Mouse (Mus musculus): ENCODE measurements around the gene Plppr2. TPM values are rescaled to one million over a fixed set of nuclear protein-coding genes. Genes with fewer than 3 reads are reported as not detected.
A peak's percentile ranks its signal among the peaks of the same experiment; 100 is the strongest.

Plppr2 gene
- total and polyA plus RNA-seq, 2 experiments from 2014 or later, result 95.2 to 147 TPM

DNA sequence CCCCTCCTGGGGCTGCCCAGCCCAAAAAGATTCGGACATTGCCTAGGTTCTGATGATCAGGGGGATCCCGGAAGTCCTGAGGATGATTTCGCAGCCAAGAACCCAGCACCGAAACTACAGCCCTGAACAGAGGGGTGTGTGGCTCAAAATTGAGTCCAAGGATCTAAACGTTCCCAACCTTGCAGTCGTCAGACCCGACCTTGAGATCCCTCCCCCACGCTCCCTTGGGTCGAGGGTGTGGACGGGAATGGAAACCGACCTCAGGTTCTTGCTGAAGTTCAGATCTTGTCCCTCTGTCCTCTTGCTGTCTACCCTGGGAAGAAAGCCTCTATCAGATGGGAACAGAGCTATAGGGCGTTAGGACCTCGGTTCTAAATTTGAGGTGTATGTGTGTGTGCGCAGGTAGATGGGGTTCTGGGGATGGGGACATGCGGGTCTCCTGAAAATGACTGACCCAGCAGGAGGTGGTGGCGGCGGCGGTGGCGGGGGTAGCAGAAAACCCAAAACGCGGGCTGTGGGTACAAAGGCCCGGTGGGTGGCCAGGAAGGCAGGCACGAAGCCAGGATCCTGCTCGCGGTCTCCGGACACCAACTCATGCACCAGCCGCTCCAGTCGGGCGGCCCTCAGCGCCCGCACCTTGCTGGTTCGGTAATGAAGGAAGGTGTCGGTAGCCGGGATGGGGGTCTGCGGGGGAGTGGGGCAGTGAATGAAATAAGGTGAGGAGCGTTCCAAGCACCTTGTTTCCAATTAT is 50.9 kb downstream of the Plppr2 start:
- DNase-seq (ENCODE audit: low spot score) (no peak), ATAC-seq (no peak)
- Histone ChIP-seq H3K4me1 (ENCODE audit: insufficient read depth, low read length) (peaks cover 16% of the 10 kb centered on the region), H3K4me2 (ENCODE audit: low read depth, low read length) (peak overlapping the region; percentile 73), H3K4me3 (ENCODE audit: low read length) (peak overlapping the region; percentile 41), H3K27me3 (ENCODE audit: insufficient read depth, low read length) (peaks cover 27% of the 10 kb centered on the region), H3K9me3 (ENCODE audit: low read length) (no peaks in the 10 kb centered on the region), H3K36me3 (ENCODE audit: insufficient read depth, low read length) (no peaks in the 10 kb centered on the region), H3K9ac (replicated peaks; ENCODE audit: low read length) (peak overlapping the region; percentile 45; the same call in 1 of the 2 replicates), H3K27ac (no peak overlapping the region)
- TF ChIP-seq CTCF (IDR thresholded peaks at IDR 0.05; ENCODE audit: low read depth), result no peak
- WGBS, result 10% methylated on average over 36 of the region's 36 CpGs

DNA sequence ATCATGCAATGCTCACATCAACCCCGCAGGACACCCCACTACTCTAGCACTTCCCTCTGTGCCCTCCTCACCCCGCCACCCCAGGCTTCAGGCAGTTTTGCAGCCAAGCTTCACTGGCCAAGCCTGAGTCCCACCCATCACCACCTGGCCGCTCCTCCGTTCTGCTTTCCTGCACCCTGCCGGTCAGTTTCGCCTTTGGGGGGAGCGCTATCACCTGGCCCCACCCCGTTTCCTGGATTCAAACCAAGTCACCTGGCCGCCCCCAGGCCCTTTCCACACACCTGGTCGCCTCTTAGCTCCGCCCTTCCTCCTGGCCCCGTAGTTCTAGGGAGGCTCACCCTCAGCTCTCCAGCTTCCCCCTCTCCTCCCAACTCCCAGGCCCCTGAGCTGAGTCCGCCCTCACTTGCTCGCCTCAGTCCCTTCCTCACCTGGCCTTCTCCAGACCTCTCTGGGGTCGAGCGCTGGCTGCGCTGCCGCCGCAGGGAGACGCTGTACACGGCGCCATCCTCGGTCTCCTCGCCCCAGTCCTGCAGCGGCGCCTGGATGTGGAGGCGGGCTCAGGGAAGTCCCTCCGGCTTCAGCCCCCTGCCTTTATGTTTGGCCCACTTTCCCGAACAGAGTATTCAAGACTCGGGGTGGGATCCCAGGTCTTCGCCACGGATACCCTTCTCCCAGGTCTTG is 51.7 kb downstream of the Plppr2 start:
- peaks cover 27% of the 10 kb centered on the region for H3K27me3 ChIP-seq (ENCODE audit: insufficient read depth, low read length)
- DNase-seq (ENCODE audit: low spot score), result no peak
- TF ChIP-seq CTCF (IDR thresholded peaks at IDR 0.05; ENCODE audit: low read depth), result peak; percentile 34; the same call in 1 of the 2 replicates
- H3K27ac ChIP-seq, result no peak overlapping the region
- H3K36me3 ChIP-seq (ENCODE audit: insufficient read depth, low read length), result no peaks in the 10 kb centered on the region
- peak; percentile 30; the same call in 1 of the 2 replicates for ATAC-seq
- H3K9ac ChIP-seq (replicated peaks; ENCODE audit: low read length), result peak overlapping the region; percentile 45
- under 1% methylated on average over 32 of the region's 32 CpGs for WGBS
- no peaks in the 10 kb centered on the region for H3K9me3 ChIP-seq (ENCODE audit: low read length)
- H3K4me2 ChIP-seq (ENCODE audit: low read depth, low read length), result peak overlapping the region; percentile 73
- H3K4me3 ChIP-seq (ENCODE audit: low read length), result peak overlapping the region; percentile 41
- H3K4me1 ChIP-seq (ENCODE audit: insufficient read depth, low read length), result peaks cover 16% of the 10 kb centered on the region

DNA sequence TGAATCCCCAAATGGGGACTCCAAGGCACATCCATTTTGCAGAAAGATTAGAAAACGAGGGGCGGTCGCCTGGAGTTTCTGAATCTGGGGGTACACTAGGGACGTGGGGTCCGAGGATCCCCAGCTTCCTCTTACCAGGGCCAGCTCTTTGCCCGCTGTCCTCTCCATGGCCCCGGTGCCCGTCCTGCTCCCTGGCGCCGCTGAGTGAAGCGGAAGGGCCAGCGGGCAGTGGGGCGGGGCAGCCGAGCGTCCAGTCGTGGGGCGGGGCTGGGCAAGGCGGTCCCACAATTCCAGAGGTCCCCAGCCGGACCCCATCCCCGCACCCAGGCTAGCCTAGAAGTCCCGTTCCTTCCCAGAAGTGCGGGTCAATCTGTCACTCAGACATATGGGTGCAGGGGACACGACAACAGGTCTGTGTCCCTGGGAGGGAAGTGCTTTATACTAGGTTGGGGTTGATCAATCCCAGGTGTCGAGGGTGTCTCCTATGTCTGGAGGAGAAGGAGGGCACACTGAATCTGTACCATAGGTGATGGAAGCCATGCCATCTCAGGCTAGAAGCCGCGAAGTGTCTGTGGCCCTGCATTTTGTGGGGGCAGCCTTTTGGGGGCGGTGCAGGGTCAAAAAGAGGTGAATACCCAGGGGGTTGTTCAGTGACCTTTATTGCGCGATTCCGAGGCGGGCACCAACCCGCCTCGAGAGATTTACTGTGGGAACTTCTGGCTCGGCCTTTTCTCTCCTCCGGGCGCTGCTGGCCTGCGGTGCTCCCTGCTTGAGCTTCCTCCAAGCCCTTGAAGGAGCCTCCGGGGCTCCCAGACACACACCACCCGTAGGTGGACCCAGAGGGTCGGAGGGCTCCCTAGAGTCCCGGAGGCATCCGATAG is 52.6 kb downstream of the Plppr2 start, which contains the start of gene Rgl3:
Gene Rgl3 (minus strand): TSS at position 217 of the 881 bp plus-strand sequence.
- Histone ChIP-seq H3K4me3 (ENCODE audit: low read length) (peak within 1 kb of the TSS; percentile 41), H3K27ac (no peak within 1 kb of the TSS), H3K9me3 (ENCODE audit: low read length) (no peaks in the 10 kb centered on the region), H3K9ac (replicated peaks; ENCODE audit: low read length) (peak within 1 kb of the TSS; percentile 45), H3K27me3 (ENCODE audit: insufficient read depth, low read length) (peaks cover 27% of the 10 kb centered on the region), H3K36me3 (ENCODE audit: insufficient read depth, low read length) (no peaks in the 10 kb centered on the region), H3K4me1 (ENCODE audit: insufficient read depth, low read length) (peaks cover 16% of the 10 kb centered on the region), H3K4me2 (ENCODE audit: low read depth, low read length) (peak within 1 kb of the TSS; percentile 73)
- TF ChIP-seq CTCF (IDR thresholded peaks at IDR 0.05; ENCODE audit: low read depth), result peak; percentile 18; the same call in 1 of the 2 replicates
- ATAC-seq, result peak; percentile 43; the same call in 1 of the 2 replicates
- DNase-seq (ENCODE audit: low spot score), result no peak
- 4% methylated on average over 41 of the region's 42 CpGs for WGBS

DNA sequence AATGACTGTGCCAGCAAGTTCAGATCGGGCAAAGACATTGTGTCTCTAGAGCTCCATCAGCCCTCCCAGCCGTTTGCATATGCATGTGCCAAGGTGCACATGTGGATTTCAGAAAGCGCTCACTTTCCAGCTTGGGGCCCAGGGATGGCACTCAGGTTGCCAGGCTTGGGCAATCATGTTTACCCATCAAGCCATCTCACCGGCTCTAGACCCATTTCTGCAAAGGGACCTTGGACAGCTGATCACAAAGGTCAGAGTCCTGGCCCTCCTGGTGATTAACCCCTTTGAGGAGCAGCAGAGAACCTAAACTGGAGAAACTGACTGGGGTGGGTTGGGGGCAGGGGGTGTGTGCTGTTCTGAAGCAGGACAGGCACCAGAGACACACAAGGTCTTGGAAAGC is 55.4 kb downstream of the Plppr2 start:
- H3K27me3 ChIP-seq (ENCODE audit: insufficient read depth, low read length), result peaks cover 27% of the 10 kb centered on the region
- 81% methylated on average over 4 of the region's 4 CpGs for WGBS

DNA sequence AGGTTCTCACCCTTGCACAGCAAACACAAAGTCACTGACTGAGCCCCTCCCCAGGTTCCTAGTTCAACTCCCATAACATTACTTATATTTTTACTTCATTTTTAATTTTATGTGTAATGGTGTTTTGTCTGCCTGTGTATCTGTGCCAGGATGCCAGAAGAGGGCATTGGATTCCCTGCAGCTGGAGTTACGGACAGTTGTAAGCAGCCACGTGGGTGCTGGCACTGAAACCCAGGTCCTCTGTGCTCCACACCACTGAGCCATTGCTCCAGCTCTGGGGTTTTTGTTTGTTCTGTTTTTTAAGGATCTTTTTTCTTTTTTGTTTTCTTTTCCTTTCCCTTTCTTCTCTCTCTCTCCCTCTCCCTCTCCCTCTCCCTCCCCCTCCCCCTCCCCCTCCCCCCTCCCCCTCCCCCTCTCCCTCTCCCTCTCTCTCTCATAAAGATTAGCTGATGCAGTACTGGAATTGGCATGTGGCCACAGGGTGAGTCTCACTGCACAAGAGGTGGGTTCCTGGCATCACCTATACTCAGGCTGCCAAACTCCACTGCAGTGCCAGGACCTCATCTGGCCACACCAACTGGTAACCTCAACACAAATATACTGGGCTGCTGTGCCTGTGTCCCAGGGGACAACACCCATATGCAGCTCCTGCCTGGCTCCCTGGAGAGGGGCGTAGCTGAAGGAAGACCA is 59.5 kb downstream of the Plppr2 start:
- no peak for ATAC-seq
- TF ChIP-seq CTCF (IDR thresholded peaks at IDR 0.05; ENCODE audit: low read depth), result no peak
- 82% methylated on average over 3 of the region's 3 CpGs for WGBS

More for the DNA sequence above, 55.4 kb downstream of the Plppr2 start:
- Histone ChIP-seq H3K4me3 (ENCODE audit: low read length) (no peak overlapping the region), H3K27ac (no peak overlapping the region), H3K4me1 (ENCODE audit: insufficient read depth, low read length) (peaks cover 16% of the 10 kb centered on the region), H3K9ac (replicated peaks; ENCODE audit: low read length) (no peak overlapping the region), H3K9me3 (ENCODE audit: low read length) (no peaks in the 10 kb centered on the region), H3K36me3 (ENCODE audit: insufficient read depth, low read length) (no peaks in the 10 kb centered on the region), H3K4me2 (ENCODE audit: low read depth, low read length) (no peak overlapping the region)
- no peak for ATAC-seq
- no peak for TF ChIP-seq CTCF (IDR thresholded peaks at IDR 0.05; ENCODE audit: low read depth)
- DNase-seq (ENCODE audit: low spot score), result no peak

More for the DNA sequence above, 59.5 kb downstream of the Plppr2 start:
- no peaks in the 10 kb centered on the region for H3K4me1 ChIP-seq (ENCODE audit: insufficient read depth, low read length)
- no peak overlapping the region for H3K9ac ChIP-seq (replicated peaks; ENCODE audit: low read length)
- H3K36me3 ChIP-seq (ENCODE audit: insufficient read depth, low read length), result no peaks in the 10 kb centered on the region
- DNase-seq (ENCODE audit: low spot score), result no peak
- H3K27ac ChIP-seq, result no peak overlapping the region
- H3K9me3 ChIP-seq (ENCODE audit: low read length), result no peaks in the 10 kb centered on the region
- no peak overlapping the region for H3K4me3 ChIP-seq (ENCODE audit: low read length)
- 0 out of 2 replicates have a peak, but pooled peaks cover 1% of the 10 kb centered on the region for H3K27me3 ChIP-seq (ENCODE audit: insufficient read depth, low read length)
- H3K4me2 ChIP-seq (ENCODE audit: low read depth, low read length), result no peak overlapping the region

Other genes starting within 250 kb of the Plppr2 start
- 20.6 and 28.4 TPM in 2 replicates for gene Ldlr, start 213.6 kb upstream of the Plppr2 start, total RNA-seq (2014; rRNA removed)
- 10.7 and 10.9 TPM in 2 replicates for gene Ldlr, start 213.6 kb upstream of the Plppr2 start, polyA plus RNA-seq (2015; fragmentation: Nextera tagmentation; extraction: Ambion mirVana)
- 20.3 and 31.1 TPM in 2 replicates for gene Spc24, start 176.7 kb upstream of the Plppr2 start, total RNA-seq (2014; rRNA removed)
- 26.2 and 27.1 TPM in 2 replicates for gene Spc24, start 176.7 kb upstream of the Plppr2 start, polyA plus RNA-seq (2015; fragmentation: Nextera tagmentation; extraction: Ambion mirVana)
- 15.6 and 19.1 TPM in 2 replicates for gene Kank2, start 138.3 kb upstream of the Plppr2 start, total RNA-seq (2014; rRNA removed)
- 3.1 and 3.4 TPM in 2 replicates for gene Kank2, start 138.3 kb upstream of the Plppr2 start, polyA plus RNA-seq (2015; fragmentation: Nextera tagmentation; extraction: Ambion mirVana)
- gene Angptl8, start 101.5 kb upstream of the Plppr2 start, total RNA-seq (2014; rRNA removed), result not detected in 2 replicates
- 0.34 and 0.57 TPM in 2 replicates for gene Angptl8, start 101.5 kb upstream of the Plppr2 start, polyA plus RNA-seq (2015; fragmentation: Nextera tagmentation; extraction: Ambion mirVana)
- gene Dock6, start 84.4 kb upstream of the Plppr2 start, total RNA-seq (2014; rRNA removed), result 15.6 and 20.6 TPM in 2 replicates
- gene Dock6, start 84.4 kb upstream of the Plppr2 start, polyA plus RNA-seq (2015; fragmentation: Nextera tagmentation; extraction: Ambion mirVana), result 11.5 and 11.7 TPM in 2 replicates
- 23.1 and 28.6 TPM in 2 replicates for gene Rab3d, start 18.8 kb upstream of the Plppr2 start, total RNA-seq (2014; rRNA removed)
- 20.3 and 21.6 TPM in 2 replicates for gene Rab3d, start 18.8 kb upstream of the Plppr2 start, polyA plus RNA-seq (2015; fragmentation: Nextera tagmentation; extraction: Ambion mirVana)
- gene Ccdc159, start 9.6 kb upstream of the Plppr2 start, total RNA-seq (2014; rRNA removed), result 6.0 and 8.4 TPM in 2 replicates
- gene Ccdc159, start 9.6 kb upstream of the Plppr2 start, polyA plus RNA-seq (2015; fragmentation: Nextera tagmentation; extraction: Ambion mirVana), result 3.9 and 4.0 TPM in 2 replicates
- gene Tmem205, start 9.5 kb upstream of the Plppr2 start, total RNA-seq (2014; rRNA removed), result 34.9 and 52.0 TPM in 2 replicates
- 56.2 and 56.3 TPM in 2 replicates for gene Tmem205, start 9.5 kb upstream of the Plppr2 start, polyA plus RNA-seq (2015; fragmentation: Nextera tagmentation; extraction: Ambion mirVana)
- 27.8 and 35.8 TPM in 2 replicates for gene Swsap1, start 18.7 kb downstream of the Plppr2 start, total RNA-seq (2014; rRNA removed)
- gene Swsap1, start 18.7 kb downstream of the Plppr2 start, polyA plus RNA-seq (2015; fragmentation: Nextera tagmentation; extraction: Ambion mirVana), result 8.0 and 9.0 TPM in 2 replicates
- 0.89 and 1.7 TPM in 2 replicates for gene Epor, start 26.5 kb downstream of the Plppr2 start, total RNA-seq (2014; rRNA removed)
- 2.3 TPM in 2 replicates for gene Epor, start 26.5 kb downstream of the Plppr2 start, polyA plus RNA-seq (2015; fragmentation: Nextera tagmentation; extraction: Ambion mirVana)
- gene Rgl3, start 52.4 kb downstream of the Plppr2 start, total RNA-seq (2014; rRNA removed), result 4.2 and 5.1 TPM in 2 replicates
- 2.5 and 3.5 TPM in 2 replicates for gene Rgl3, start 52.4 kb downstream of the Plppr2 start, polyA plus RNA-seq (2015; fragmentation: Nextera tagmentation; extraction: Ambion mirVana)
- 3.3 and 6.0 TPM in 2 replicates for gene Ccdc151, start 65.6 kb downstream of the Plppr2 start, total RNA-seq (2014; rRNA removed)
- gene Ccdc151, start 65.6 kb downstream of the Plppr2 start, polyA plus RNA-seq (2015; fragmentation: Nextera tagmentation; extraction: Ambion mirVana), result 4.2 and 4.6 TPM in 2 replicates
- 84.9 and 89.7 TPM in 2 replicates for gene Prkcsh, start 65.8 kb downstream of the Plppr2 start, total RNA-seq (2014; rRNA removed)
- gene Prkcsh, start 65.8 kb downstream of the Plppr2 start, polyA plus RNA-seq (2015; fragmentation: Nextera tagmentation; extraction: Ambion mirVana), result 67.5 and 69.7 TPM in 2 replicates
- gene Elavl3, start 115.0 kb downstream of the Plppr2 start, total RNA-seq (2014; rRNA removed), result 192 and 204 TPM in 2 replicates
- 69.9 and 71.7 TPM in 2 replicates for gene Elavl3, start 115.0 kb downstream of the Plppr2 start, polyA plus RNA-seq (2015; fragmentation: Nextera tagmentation; extraction: Ambion mirVana)
- gene Gm49318, start 134.2 kb downstream of the Plppr2 start, total RNA-seq (2014; rRNA removed), result not detected in 2 replicates
- gene Gm49318, start 134.2 kb downstream of the Plppr2 start, polyA plus RNA-seq (2015; fragmentation: Nextera tagmentation; extraction: Ambion mirVana), result not detected in 2 replicates
- gene Zfp653, start 134.3 kb downstream of the Plppr2 start, total RNA-seq (2014; rRNA removed), result 28.8 and 30.0 TPM in 2 replicates
- gene Zfp653, start 134.3 kb downstream of the Plppr2 start, polyA plus RNA-seq (2015; fragmentation: Nextera tagmentation; extraction: Ambion mirVana), result 12.8 and 13.2 TPM in 2 replicates
- gene Ecsit, start 148.4 kb downstream of the Plppr2 start, total RNA-seq (2014; rRNA removed), result 59.9 and 68.8 TPM in 2 replicates
- 51.0 and 56.0 TPM in 2 replicates for gene Ecsit, start 148.4 kb downstream of the Plppr2 start, polyA plus RNA-seq (2015; fragmentation: Nextera tagmentation; extraction: Ambion mirVana)
- 0.40 and 0.52 TPM in 2 replicates for gene Cnn1, start 162.2 kb downstream of the Plppr2 start, total RNA-seq (2014; rRNA removed)
- gene Cnn1, start 162.2 kb downstream of the Plppr2 start, polyA plus RNA-seq (2015; fragmentation: Nextera tagmentation; extraction: Ambion mirVana), result 0.66 and 1.1 TPM in 2 replicates
- gene Elof1, start 180.1 kb downstream of the Plppr2 start, total RNA-seq (2014; rRNA removed), result 142 and 165 TPM in 2 replicates
- 171 and 178 TPM in 2 replicates for gene Elof1, start 180.1 kb downstream of the Plppr2 start, polyA plus RNA-seq (2015; fragmentation: Nextera tagmentation; extraction: Ambion mirVana)
- 0.18 and 1.8 TPM in 2 replicates for gene Acp5, start 198.7 kb downstream of the Plppr2 start, total RNA-seq (2014; rRNA removed)
- 0.63 and 1.2 TPM in 2 replicates for gene Acp5, start 198.7 kb downstream of the Plppr2 start, polyA plus RNA-seq (2015; fragmentation: Nextera tagmentation; extraction: Ambion mirVana)
- gene Pigyl, start 219.8 kb downstream of the Plppr2 start, total RNA-seq (2014; rRNA removed), result 20.5 and 37.1 TPM in 2 replicates
- gene Pigyl, start 219.8 kb downstream of the Plppr2 start, polyA plus RNA-seq (2015; fragmentation: Nextera tagmentation; extraction: Ambion mirVana), result 109 and 111 TPM in 2 replicates

Measured in hindbrain, postnatal 0 days (tissue).